Mouse (Mus musculus): ENCODE results near the gene Kifc1. TPM values are rescaled to one million over a fixed set of nuclear protein-coding genes. Genes with fewer than 3 reads are reported as not detected.
"Not testable (repeated sequence)": the region's sequence is repeated elsewhere in the genome, so short reads cannot be mapped to it uniquely, and the experiment has no call there.

Kifc1 gene
- total RNA-seq, 2 experiments from 2014 or later: 2.9 to 4.5 TPM

- no peak for DNase-seq (ENCODE audit: low spot score in 2 of 2)
These were observed 29.2 kb upstream of the Kifc1 start for GRCm38 (mm10) chr17:33919351-33920281.

DNA sequence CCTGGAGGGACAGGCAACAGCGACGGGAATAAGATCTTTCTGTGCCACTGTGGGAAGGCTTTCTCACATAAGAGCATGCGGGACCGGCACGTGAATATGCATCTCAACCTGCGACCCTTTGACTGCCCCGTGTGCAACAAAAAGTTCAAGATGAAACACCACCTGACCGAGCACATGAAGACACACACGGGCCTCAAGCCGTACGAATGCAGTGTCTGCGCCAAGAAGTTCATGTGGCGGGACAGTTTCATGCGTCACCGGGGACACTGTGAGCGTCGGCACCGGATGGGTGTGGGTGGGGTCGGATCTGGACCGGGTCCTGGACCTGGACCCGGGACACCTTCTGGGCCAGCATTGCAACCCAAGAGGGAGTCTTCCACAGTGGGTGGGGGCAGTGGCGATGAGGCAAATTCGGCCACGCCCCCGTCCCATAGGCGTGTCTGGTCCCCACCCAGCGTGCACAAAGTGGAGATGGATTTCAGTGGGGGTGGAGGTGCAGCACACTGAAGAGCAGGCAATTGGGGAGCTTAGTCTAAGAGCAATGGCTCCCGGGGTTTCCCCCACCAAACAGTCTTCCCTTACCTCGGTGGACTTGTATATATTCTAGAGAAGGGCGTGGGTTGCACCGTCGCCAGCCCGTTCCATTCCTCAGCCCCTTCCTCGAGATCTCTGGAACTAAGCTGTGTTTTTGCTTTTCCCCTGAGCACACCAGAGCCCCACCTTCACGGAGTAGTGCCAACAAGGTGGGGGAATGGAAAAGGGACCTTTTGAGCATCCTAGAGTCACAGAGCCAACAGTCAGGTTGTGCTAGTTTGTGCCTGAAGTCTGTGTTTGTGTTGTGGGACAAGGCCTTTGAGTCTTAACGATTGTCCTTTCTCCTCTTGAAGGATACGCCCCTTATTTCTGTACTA is 28.1 kb upstream of the Kifc1 start:
- DNase-seq (ENCODE audit: low spot score in 2 of 2): no peak

GRCm38 (mm10) chr17:33917656-33918292 is 27.3 kb upstream of the Kifc1 start:
- no peak for DNase-seq (ENCODE audit: low spot score in 2 of 2)

DNA sequence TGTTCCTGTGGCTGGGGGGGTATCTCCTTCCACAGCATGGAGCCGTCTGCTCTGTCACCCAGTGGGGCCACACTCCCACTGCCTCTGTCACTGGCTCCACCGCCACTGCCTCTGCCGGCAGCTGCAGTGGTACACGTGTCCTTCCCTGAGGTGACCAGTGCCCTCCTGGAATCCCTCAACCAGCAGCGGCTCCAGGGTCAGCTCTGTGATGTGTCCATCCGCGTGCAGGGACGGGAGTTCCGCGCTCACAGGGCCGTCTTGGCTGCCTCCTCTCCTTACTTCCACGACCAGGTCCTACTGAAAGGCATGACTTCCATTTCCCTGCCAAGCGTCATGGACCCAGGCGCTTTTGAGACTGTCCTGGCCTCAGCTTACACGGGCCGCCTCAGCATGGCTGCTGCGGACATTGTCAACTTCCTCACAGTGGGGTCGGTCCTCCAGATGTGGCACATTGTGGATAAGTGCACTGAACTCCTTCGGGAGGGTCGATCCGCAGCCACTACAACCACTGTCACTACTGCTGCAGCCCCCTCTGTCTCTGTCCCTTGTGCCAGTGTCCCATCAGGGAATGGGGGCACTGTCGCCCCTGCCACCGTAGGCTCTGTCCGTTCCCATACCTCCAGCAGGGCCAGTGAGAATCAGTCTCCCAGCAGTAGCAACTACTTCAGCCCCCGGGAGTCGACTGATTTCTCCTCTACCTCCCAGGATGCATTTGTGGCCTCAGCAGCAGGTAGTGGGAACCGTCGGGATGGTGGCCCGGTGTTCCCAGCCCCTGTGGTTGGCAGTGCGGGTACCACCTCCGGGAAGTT is 26.6 kb upstream of the Kifc1 start:
- DNase-seq (ENCODE audit: low spot score in 2 of 2): no peak

DNA sequence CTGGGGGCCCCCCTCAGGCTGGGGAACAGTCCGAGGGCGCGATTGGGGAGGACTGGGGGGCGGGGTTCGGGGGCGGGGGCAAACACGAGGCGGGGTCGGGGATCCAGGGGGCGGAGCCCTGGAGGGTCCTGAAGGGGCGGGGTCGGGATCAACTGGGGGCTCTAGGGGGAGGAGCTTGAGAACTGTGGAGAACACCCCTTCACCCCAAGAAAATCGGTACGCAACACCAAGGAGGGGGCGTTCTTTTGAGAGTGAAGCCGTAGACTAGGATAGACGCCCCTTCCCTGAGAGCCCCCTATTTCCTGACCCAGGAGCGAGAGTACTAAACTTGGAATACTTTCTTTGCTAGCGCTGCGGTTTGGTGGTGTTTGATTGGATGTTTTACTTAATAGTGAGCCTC is 25.8 kb upstream of the Kifc1 start:
- DNase-seq (ENCODE audit: low spot score in 2 of 2): no peak

DNA sequence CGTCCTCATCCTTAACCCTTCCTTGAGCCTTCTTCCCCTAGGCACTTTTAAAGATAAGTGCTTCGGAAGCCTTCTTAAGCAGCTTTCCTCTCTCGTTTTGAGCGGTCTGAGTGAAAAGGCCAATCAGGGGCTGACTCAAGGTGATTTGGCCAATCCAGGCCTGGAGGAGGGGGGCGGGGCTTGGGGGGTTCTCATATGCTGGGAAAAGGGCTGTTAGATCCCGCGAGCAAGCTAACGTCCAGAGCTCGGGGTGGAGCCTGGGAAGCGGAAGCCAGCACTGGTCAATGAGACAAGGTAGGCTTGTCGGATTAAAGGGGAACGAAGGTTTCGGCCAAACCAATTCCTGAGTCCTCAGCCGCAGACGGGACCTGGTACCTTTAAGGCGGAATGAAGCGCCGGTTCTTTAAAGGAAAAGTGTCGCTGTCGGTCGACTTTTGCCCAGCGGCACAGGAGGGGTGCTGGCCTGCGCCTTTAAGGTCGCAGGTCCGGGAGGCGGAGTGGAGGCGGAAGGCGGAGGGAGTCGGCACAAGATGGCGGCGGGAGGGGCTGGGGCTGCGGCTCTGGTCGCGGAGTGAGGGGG is 25.3 kb upstream of the Kifc1 start, which contains the start of the genes Tapbp and Zbtb22:
TSS of gene Tapbp (plus strand) at position 229 of the 580 bp plus-strand sequence.
TSS of gene Zbtb22 (plus strand) at position 234 of the 580 bp plus-strand sequence.
- DNase-seq (ENCODE audit: low spot score in 2 of 2): peak; percentile 96 to 97

DNA sequence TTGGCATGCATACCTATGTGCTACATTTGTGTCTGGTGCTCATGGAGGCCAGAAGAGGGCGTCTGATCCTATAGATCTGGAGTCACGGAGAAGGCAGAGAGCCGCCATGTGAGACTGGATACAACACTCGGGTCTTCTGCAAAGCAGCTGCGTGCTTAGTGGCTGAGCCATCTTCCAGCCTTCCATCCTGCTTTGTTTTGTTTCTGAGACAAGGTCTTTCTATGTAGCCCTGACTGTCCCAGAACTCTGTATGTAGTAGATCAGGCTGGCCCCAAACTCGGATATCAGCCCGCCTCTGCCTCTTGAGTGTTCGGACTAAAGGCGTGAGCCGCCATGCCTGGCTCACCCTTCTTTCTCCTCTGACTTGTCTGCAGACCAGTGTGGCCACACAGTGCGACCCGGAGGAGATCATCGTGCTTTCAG is 24.5 kb upstream of the Kifc1 start:
- DNase-seq (ENCODE audit: low spot score in 2 of 2): no peak

- no peak for DNase-seq (ENCODE audit: low spot score in 2 of 2)
These were observed 23.4 kb upstream of the Kifc1 start for GRCm38 (mm10) chr17:33913905-33914304.

DNA sequence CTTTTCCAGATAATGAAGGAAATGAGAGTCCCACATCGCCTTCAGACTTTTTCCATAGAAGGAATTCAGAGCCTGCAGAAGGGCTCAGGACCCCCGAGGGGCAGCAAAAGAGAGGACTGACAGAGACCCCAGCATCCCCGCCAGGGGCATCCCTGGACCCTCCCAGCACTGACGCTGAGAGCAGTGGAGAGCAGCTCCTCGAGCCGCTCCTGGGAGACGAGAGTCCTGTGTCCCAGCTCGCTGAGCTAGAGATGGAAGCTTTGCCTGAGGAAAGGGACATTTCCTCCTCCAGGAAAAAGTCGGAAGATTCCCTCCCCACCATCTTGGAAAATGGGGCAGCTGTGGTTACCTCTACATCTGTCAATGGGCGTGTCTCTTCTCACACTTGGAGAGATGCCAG is 22.8 kb upstream of the Kifc1 start:
- DNase-seq (ENCODE audit: low spot score in 2 of 2): no peak

- DNase-seq (ENCODE audit: low spot score in 2 of 2): no peak
These were observed 21.5 kb upstream of the Kifc1 start for GRCm38 (mm10) chr17:33911813-33912414.

GRCm38 (mm10) chr17:33911052-33911812 is 20.8 kb upstream of the Kifc1 start:
- no peak for DNase-seq (ENCODE audit: low spot score in 2 of 2)

- DNase-seq (ENCODE audit: low spot score in 2 of 2): no peak
These were observed 20.0 kb upstream of the Kifc1 start for GRCm38 (mm10) chr17:33910346-33911051.

- DNase-seq (ENCODE audit: low spot score in 2 of 2): no peak
These were observed 19.4 kb upstream of the Kifc1 start for GRCm38 (mm10) chr17:33909869-33910250.

DNA sequence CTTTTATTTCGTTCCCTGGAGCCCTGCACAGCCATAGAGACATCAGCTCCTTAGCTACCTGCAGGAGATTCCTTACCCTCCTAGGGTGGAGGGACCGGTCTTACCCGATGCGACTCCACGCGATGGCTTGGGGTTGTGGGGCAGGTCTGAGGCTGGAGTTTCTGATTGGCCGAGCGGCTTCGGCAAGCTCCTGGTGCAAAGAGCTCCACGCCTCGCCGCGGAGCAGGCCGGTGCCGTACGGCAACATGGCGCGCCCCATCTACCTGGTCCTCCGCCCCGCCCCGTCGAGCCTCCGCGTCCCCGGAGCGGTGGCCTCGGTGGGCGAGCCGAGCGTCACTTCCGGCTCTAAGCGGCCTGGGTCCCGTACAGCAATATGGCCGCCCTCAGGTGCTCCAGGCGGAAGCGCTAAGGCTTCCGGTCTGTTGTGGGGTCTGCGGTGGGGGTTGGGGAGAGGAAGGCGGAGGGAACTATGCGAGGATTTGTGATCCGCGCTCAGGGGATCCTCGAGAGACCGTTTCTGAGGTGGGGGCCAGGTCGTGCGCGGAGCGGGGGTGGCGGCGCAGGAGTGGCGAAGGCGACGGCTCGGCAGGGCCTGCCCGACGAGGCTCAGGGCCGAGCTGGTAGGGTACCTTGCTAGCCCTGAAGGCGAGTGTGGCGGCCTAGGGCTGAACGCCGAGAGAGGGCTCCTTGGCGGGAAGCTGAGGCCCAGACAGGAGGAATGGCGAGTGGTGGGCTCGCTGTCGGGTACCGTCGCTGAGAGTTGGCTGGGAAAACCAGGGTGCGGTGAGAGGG is 18.8 kb upstream of the Kifc1 start, which contains the start of gene Daxx:
TSS of gene Daxx (plus strand) at position 338 of the 792 bp plus-strand sequence.
- DNase-seq (ENCODE audit: low spot score in 2 of 2): peak; percentile 97 to 99

- peak; percentile 55 to 61 for DNase-seq (ENCODE audit: low spot score in 2 of 2)
These were observed 18.0 kb upstream of the Kifc1 start for GRCm38 (mm10) chr17:33908331-33909076.

DNA sequence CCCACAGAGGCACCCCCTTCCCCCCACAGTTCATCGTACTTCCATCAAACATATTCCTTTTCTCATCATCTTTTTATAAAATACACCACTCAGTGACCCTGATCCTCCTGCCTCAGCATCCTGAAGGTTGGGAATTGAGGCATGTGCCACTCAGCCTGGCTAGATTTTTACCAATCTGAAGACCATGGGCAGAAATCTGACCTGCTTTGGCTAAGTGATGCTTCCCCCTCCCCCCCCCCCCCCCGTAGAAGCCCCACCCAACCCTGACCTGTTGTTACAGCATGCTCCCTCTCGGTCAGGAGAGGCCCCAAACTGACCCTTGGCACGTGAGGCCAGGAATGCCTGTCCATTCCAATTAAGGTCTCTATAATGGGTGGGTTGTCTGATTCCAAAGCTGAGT is 14.4 kb upstream of the Kifc1 start, which contains the start of gene Platr17:
TSS of gene Platr17 (plus strand) at position 301 of the 400 bp plus-strand sequence.
- not testable (repeated sequence) for DNase-seq (ENCODE audit: low spot score in 2 of 2)
